ENCODE assay signal across 10 mouse cellular contexts in genomic region chr3:158375885-158376284, GRCm38 (mm10).
DNase-seq lines count a peak whose midpoint lies in the region; ATAC-seq and TF ChIP-seq lines count a peak whose summit lies in the region.
"Had no signal": no experiment of that assay in that cellular context is flagged by ENCODE, and none has a peak within 500 bp of the region (broad histone marks: within the 10 kb centered on the region; RNA-seq: fewer than 3 reads in every experiment).

No protein-coding gene starts in this region.

- H3K4me2 ChIP-seq in kidney, embryonic 15.5 days, result no peak overlapping the region
- H3K4me2 ChIP-seq in forebrain, embryonic 14.5 days (ENCODE audit: low read length), result no peak overlapping the region
- no peak overlapping the region for H3K4me2 ChIP-seq in neural tube, embryonic 13.5 days
- H3K4me2 ChIP-seq: embryonic facial prominence, embryonic 15.5 days; liver, embryonic 15.5 days had no signal

- no peak overlapping the region for H3K9ac ChIP-seq in kidney, embryonic 15.5 days
- no peak overlapping the region for H3K9ac ChIP-seq in ES-Bruce4 (ENCODE audit: low read depth, poor library complexity, severe bottlenecking)
- no peak overlapping the region for H3K9ac ChIP-seq in forebrain, embryonic 14.5 days (ENCODE audit: low read length)
- H3K9ac ChIP-seq in neural tube, embryonic 13.5 days, result no peak overlapping the region
- H3K9ac ChIP-seq: embryonic facial prominence, embryonic 15.5 days; liver, embryonic 15.5 days had no signal

- DNase-seq in kidney, adult 2 months, result peak; percentile 34
- peak; percentile 58 for DNase-seq in adrenal gland, postnatal 10 days
- peak; percentile 41 for DNase-seq in forebrain, embryonic 14.5 days (ENCODE audit: low spot score)
- DNase-seq in spleen, adult 12 weeks (ENCODE audit: low spot score), result no peak
- no peak for DNase-seq in yolk sac, embryonic 10.5 days (ENCODE audit: low spot score)

- no peak for TF ChIP-seq POLR2A in kidney, adult 2 months (IDR thresholded peaks at IDR 0.05; ENCODE audit: low read depth, low read length)
- TF ChIP-seq POLR2A in ES-Bruce4 (IDR thresholded peaks at IDR 0.05; ENCODE audit: insufficient read depth, low read length), result no peak

- 2% methylated on average over 1 of the region's 1 CpGs for WGBS in kidney, adult 2 months
- WGBS in kidney, embryonic 15.5 days, result 3% methylated on average over 1 of the region's 1 CpGs
- 0% methylated on average over 1 of the region's 1 CpGs for WGBS in forebrain, embryonic 14.5 days
- WGBS in neural tube, embryonic 13.5 days, result 3% methylated on average over 1 of the region's 1 CpGs

- no peak overlapping the region for H3K27ac ChIP-seq in kidney, adult 2 months (ENCODE audit: insufficient read depth, low read depth, low read length)
- H3K27ac ChIP-seq in kidney, embryonic 15.5 days, result no peak overlapping the region
- H3K27ac ChIP-seq in ES-Bruce4 (ENCODE audit: insufficient read depth, low read length), result no peak overlapping the region
- H3K27ac ChIP-seq in forebrain, embryonic 14.5 days (ENCODE audit: low read depth, low read length), result no peak overlapping the region
- no peak overlapping the region for H3K27ac ChIP-seq in neural tube, embryonic 13.5 days (replicated peaks)
- H3K27ac ChIP-seq: embryonic facial prominence, embryonic 15.5 days; liver, embryonic 15.5 days had no signal

- peak; percentile 39; the same call in 1 of the 2 replicates for TF ChIP-seq CTCF in kidney, adult 2 months (conservative IDR thresholded peaks at IDR 0.05; ENCODE audit: insufficient read depth, insufficient read length, low read depth, low read length)
- peak; percentile 47 for TF ChIP-seq CTCF in ES-Bruce4 (IDR thresholded peaks at IDR 0.05; ENCODE audit: low read depth, low read length)

- no peaks in the 10 kb centered on the region for H3K4me1 ChIP-seq in kidney, adult 2 months (ENCODE audit: control insufficient read depth, insufficient read depth, low read length)
- no peaks in the 10 kb centered on the region for H3K4me1 ChIP-seq in kidney, embryonic 15.5 days
- H3K4me1 ChIP-seq in ES-Bruce4 (ENCODE audit: control insufficient read depth, insufficient read depth, low read length), result no peaks in the 10 kb centered on the region
- no peaks in the 10 kb centered on the region for H3K4me1 ChIP-seq in forebrain, embryonic 14.5 days (ENCODE audit: control insufficient read depth, insufficient read depth, low read length)
- no peaks in the 10 kb centered on the region for H3K4me1 ChIP-seq in neural tube, embryonic 13.5 days (replicated peaks)
- H3K4me1 ChIP-seq: embryonic facial prominence, embryonic 15.5 days; liver, embryonic 15.5 days had no signal

- no peaks in the 10 kb centered on the region for H3K9me3 ChIP-seq in kidney, embryonic 15.5 days (replicated peaks)
- no peaks in the 10 kb centered on the region for H3K9me3 ChIP-seq in ES-Bruce4 (replicated peaks; ENCODE audit: control insufficient read depth, insufficient read depth, low read length, poor library complexity, severe bottlenecking)
- no peaks in the 10 kb centered on the region for H3K9me3 ChIP-seq in forebrain, embryonic 14.5 days (replicated peaks; ENCODE audit: control insufficient read depth, low read length)
- no peaks in the 10 kb centered on the region for H3K9me3 ChIP-seq in neural tube, embryonic 13.5 days
- H3K9me3 ChIP-seq: embryonic facial prominence, embryonic 15.5 days; liver, embryonic 15.5 days had no signal

- no peaks in the 10 kb centered on the region for H3K27me3 ChIP-seq in kidney, adult 2 months (replicated peaks; ENCODE audit: control insufficient read depth, insufficient read depth, low read length)
- H3K27me3 ChIP-seq in kidney, embryonic 15.5 days, result no peaks in the 10 kb centered on the region
- H3K27me3 ChIP-seq in ES-Bruce4 (ENCODE audit: control insufficient read depth, insufficient read depth, low read length, poor library complexity, severe bottlenecking), result no peaks in the 10 kb centered on the region
- H3K27me3 ChIP-seq in forebrain, embryonic 14.5 days (replicated peaks; ENCODE audit: control insufficient read depth, insufficient read depth, low read length), result no peaks in the 10 kb centered on the region
- H3K27me3 ChIP-seq in neural tube, embryonic 13.5 days, result no peaks in the 10 kb centered on the region
- H3K27me3 ChIP-seq: embryonic facial prominence, embryonic 15.5 days; liver, embryonic 15.5 days had no signal

- no peak for ATAC-seq in kidney, embryonic 15.5 days (replicated peaks; ENCODE audit: low FRiP score)
- no peak for ATAC-seq in forebrain, embryonic 14.5 days
- ATAC-seq in neural tube, embryonic 13.5 days (ENCODE audit: low read depth), result 0 out of 2 replicates have a peak, but pooled peaks have one; percentile 40

- H3K36me3 ChIP-seq in kidney, adult 2 months (ENCODE audit: control insufficient read depth, insufficient read depth, low read length), result no peaks in the 10 kb centered on the region
- H3K36me3 ChIP-seq in kidney, embryonic 15.5 days, result no peaks in the 10 kb centered on the region
- H3K36me3 ChIP-seq in ES-Bruce4 (ENCODE audit: control insufficient read depth, insufficient read depth, low read length, poor library complexity, severe bottlenecking), result no peaks in the 10 kb centered on the region
- H3K36me3 ChIP-seq in forebrain, embryonic 14.5 days (ENCODE audit: control insufficient read depth, insufficient read depth, low read length), result no peaks in the 10 kb centered on the region
- no peaks in the 10 kb centered on the region for H3K36me3 ChIP-seq in neural tube, embryonic 13.5 days
- H3K36me3 ChIP-seq: embryonic facial prominence, embryonic 15.5 days; liver, embryonic 15.5 days had no signal

- no peak for TF ChIP-seq EP300 in ES-Bruce4 (IDR thresholded peaks at IDR 0.05; ENCODE audit: insufficient read depth, low read depth, low read length)

- no peak overlapping the region for H3K4me3 ChIP-seq in kidney, adult 2 months (ENCODE audit: insufficient read depth, low read depth, low read length)
- H3K4me3 ChIP-seq in kidney, embryonic 15.5 days (replicated peaks), result no peak overlapping the region
- H3K4me3 ChIP-seq in ES-Bruce4 (ENCODE audit: low read depth, low read length), result no peak overlapping the region
- H3K4me3 ChIP-seq in forebrain, embryonic 14.5 days (ENCODE audit: low read depth, low read length), result no peak overlapping the region
- no peak overlapping the region for H3K4me3 ChIP-seq in neural tube, embryonic 13.5 days
- H3K4me3 ChIP-seq: embryonic facial prominence, embryonic 15.5 days; liver, embryonic 15.5 days had no signal

Comparison
In these comparisons a context has a peak if more than half of its experiments do, and no peak if none do; other contexts are left out.
1. DNase-seq: peak in kidney, adult 2 months (single experiment), adrenal gland, postnatal 10 days (single experiment) and forebrain, embryonic 14.5 days (single experiment); none in spleen, adult 12 weeks (single experiment) and yolk sac, embryonic 10.5 days (single experiment).